Mouse (Mus musculus) T-helper 1 cell (primary cell): ENCODE measurements around the gene Whrn.

ENCODE experiments used
- in situ Hi-C: fragments of 300-600 bp; cut with MboI, MseI; formaldehyde crosslinking; loops from one replicate; pipeline ENCODE4 v1.15.1; 2025; ENCODE audit warnings: high pct_unique_total_duplicates

Gene Whrn

GRCm38 (mm10) chr4:63452555-63452954 lies 43.2 kb downstream of the Whrn start:
- in situ Hi-C loops: no loop called here

GRCm38 (mm10) chr4:63450551-63450950 lies 45.2 kb downstream of the Whrn start:
- in situ Hi-C loops: no loop called here

- in situ Hi-C loops: loop anchor here (25.0 kb wide), 1 partner anchor 843 kb away; no protein-coding TSS in a partner anchor
Measured at GRCm38 (mm10) chr4:63444362-63445066, 51.3 kb downstream of the Whrn start.

GRCm38 (mm10) chr4:63443101-63443500 lies 52.7 kb downstream of the Whrn start:
- in situ Hi-C loops: loop anchor here (25.0 kb wide), 1 partner anchor 844 kb away; no protein-coding TSS in a partner anchor

GRCm38 (mm10) chr4:63441616-63442015 lies 54.2 kb downstream of the Whrn start:
- in situ Hi-C loops: loop anchor here (25.0 kb wide), 1 partner anchor 846 kb away; no protein-coding TSS in a partner anchor

- in situ Hi-C loops: loop anchor here (25.0 kb wide), 1 partner anchor 847 kb away; no protein-coding TSS in a partner anchor
Measured at GRCm38 (mm10) chr4:63440262-63440661, 55.5 kb downstream of the Whrn start.

GRCm38 (mm10) chr4:63437968-63438367 lies 57.8 kb downstream of the Whrn start:
- in situ Hi-C loops: loop anchor here (10.0 to 25.0 kb wide), 2 partner anchors 849 to 1047 kb away; no protein-coding TSS in a partner anchor

GRCm38 (mm10) chr4:63437119-63437815 lies 58.5 kb downstream of the Whrn start:
- in situ Hi-C loops: loop anchor here (10.0 to 25.0 kb wide), 2 partner anchors 850 to 1048 kb away; no protein-coding TSS in a partner anchor

- in situ Hi-C loops: loop anchor here (10.0 to 25.0 kb wide), 2 partner anchors 852 to 1049 kb away; no protein-coding TSS in a partner anchor
Measured at GRCm38 (mm10) chr4:63435402-63435801, 60.4 kb downstream of the Whrn start.

GRCm38 (mm10) chr4:63431098-63431497 lies 64.7 kb downstream of the Whrn start:
- in situ Hi-C loops: loop anchor here (10.0 to 25.0 kb wide), 2 partner anchors 856 to 1054 kb away; no protein-coding TSS in a partner anchor

GRCm38 (mm10) chr4:63430357-63430756 lies 65.4 kb downstream of the Whrn start:
- in situ Hi-C loops: loop anchor here (10.0 to 25.0 kb wide), 2 partner anchors 857 to 1054 kb away; no protein-coding TSS in a partner anchor

- in situ Hi-C loops: loop anchor here (25.0 kb wide), 1 partner anchor 861 kb away; no protein-coding TSS in a partner anchor
Measured at GRCm38 (mm10) chr4:63426308-63426707, 69.5 kb downstream of the Whrn start.

GRCm38 (mm10) chr4:63423811-63424210 lies 72.0 kb downstream of the Whrn start:
- in situ Hi-C loops: no loop called here

GRCm38 (mm10) chr4:63423231-63423630 lies 72.6 kb downstream of the Whrn start:
- in situ Hi-C loops: no loop called here

- in situ Hi-C loops: no loop called here
Measured at GRCm38 (mm10) chr4:63420143-63420920, 75.5 kb downstream of the Whrn start.

- in situ Hi-C loops: loop anchor here (5.0 to 10.0 kb wide), 2 partner anchors 67 to 84 kb away; no protein-coding TSS in a partner anchor
Measured at GRCm38 (mm10) chr4:63418270-63418669, 77.5 kb downstream of the Whrn start.

GRCm38 (mm10) chr4:63417318-63417957 lies 78.4 kb downstream of the Whrn start:
- in situ Hi-C loops: loop anchor here (5.0 to 10.0 kb wide), 2 partner anchors 67 to 85 kb away; no protein-coding TSS in a partner anchor

- in situ Hi-C loops: loop anchor here (5.0 to 10.0 kb wide), 2 partner anchors 70 to 87 kb away; no protein-coding TSS in a partner anchor
Measured at GRCm38 (mm10) chr4:63414951-63415350, 80.8 kb downstream of the Whrn start.

GRCm38 (mm10) chr4:63411222-63411621 lies 84.6 kb downstream of the Whrn start:
- in situ Hi-C loops: loop anchor here (10.0 kb wide), 1 partner anchor 74 kb away; no protein-coding TSS in a partner anchor

- in situ Hi-C loops: loop anchor here (10.0 kb wide), 1 partner anchor 74 kb away; no protein-coding TSS in a partner anchor
Measured at GRCm38 (mm10) chr4:63410583-63410934, 85.2 kb downstream of the Whrn start.
